Mouse (Mus musculus): ENCODE measurements around the gene Zfc3h1.
A peak's percentile ranks its signal among the peaks of the same experiment; 100 is the strongest.

Zfc3h1 gene

DNA sequence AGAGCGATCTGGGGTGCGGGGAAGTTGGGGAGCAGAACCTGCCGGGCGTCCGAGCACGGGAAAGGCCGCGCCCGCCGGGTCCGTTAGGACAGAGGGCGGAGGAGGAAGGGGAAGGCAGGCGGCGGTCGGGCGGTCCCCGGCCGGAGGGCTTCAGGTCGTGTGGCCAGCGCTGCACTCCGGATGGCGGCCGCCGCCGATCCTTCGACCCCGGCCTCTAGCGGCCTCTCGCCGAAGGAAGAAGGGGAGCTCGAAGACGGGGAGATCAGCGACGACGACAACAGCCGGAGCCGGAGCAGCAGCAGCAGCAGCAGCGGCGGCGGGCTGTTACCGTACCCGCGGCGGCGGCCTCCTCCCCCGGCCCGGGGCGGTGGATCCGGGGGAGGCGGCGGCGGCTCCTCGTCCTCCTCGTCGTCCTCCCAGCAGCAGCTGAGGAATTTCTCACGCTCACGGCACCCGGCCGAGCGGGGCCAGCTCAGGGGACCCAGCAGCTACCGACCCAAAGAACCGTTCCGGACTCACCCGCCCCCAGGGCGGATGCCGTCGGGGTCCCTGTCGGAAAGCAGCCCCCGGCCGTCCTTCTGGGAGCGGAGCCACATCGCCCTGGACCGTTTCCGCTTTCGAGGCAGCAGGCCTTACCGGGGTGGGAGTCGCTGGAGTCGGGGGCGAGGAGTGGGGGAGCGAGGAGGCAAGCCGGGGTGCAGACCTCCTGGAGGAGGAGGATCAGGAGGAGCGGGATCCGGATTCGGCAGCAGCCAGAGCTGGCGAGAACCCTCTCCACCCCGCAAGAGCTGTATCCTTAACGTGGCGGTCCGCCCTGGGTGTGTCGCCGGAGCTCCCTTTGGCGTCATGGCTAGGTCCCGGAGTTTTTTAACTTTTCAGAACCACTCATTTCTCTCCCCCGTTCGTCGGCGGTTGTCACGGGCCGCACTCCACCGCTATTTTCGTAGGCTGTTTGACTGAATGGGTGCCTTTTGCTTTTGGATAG, 551 bp downstream of the Zfc3h1 start:
- peak; percentile 56 for DNase-seq

DNA sequence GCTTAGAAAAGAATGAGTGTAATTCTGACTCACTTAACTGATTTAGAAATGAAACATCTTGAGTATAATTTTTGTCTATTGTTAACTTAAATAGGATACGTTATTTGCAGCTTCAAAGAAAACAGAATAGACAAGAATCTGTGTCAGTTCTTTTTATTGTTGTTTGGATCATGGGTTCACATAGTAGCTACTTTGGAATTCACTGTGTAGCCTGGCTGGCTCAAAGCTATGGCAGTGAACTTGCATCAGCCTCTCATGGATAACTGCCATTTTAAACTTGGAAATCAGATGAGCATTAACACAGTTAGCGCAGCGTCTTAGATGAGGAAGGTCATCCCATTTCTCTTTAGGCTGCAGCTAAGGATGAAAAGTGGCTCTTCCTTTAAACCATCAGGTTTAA, 3.1 kb downstream of the Zfc3h1 start:
- DNase-seq = no peak

DNA sequence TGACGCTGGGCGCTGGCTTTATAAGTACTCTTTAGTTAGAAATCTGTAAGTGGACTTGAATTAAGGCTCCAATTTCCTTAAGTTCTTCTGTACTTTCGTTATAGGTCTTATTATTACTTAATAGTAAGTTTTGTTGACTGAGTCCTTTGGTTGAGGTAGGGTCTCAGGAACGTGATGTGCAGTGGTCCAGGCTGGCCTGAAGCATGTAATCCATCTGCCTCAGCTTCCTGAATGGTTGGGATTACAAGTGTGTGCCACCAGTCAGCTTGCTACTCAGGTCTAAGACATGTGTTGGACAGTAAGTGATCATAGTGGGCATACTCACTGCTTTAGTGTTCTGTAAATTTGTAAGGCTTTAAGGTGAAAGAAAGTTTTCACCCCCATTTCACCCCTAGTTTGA, 6.3 kb downstream of the Zfc3h1 start:
- DNase-seq = no peak

DNA sequence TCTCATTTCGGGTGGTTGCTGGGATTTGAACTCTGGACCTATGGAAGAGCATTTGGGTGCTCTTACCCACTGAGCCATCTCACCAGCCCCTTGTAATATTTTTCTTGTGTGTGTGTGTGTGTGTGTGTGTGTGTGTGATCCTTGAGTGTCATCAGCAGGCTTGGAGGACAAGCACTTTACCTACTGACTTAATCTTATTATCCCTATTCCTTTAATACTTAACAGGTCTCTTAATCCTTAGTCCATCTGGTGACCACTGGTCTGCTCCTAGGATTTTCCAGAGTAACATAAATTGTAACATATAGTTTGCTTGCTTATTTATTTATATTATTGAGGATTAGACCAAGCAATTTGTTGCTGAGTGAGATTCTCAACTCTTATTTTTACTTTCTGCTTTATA, 7.1 kb downstream of the Zfc3h1 start:
- DNase-seq = no peak

DNA sequence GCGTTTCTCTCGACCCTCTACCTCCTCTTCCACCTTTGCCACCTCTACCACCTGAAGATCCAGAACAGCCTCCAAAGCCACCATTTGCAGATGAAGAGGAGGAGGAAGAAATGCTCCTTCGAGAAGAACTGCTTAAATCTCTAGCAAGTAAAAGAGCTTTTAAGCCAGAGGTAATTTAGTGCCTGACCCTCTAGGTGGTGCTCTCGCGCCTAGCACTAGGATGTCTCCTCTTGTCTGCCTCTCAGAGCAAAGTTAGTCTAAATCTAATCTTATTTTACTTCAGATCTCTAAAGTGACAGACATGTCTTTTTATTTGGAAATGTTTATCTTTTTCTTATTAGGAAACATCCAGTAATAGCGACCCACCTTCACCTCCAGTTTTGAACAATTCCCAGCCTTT, 21.6 kb downstream of the Zfc3h1 start:
- peak; percentile 33 for DNase-seq

DNA sequence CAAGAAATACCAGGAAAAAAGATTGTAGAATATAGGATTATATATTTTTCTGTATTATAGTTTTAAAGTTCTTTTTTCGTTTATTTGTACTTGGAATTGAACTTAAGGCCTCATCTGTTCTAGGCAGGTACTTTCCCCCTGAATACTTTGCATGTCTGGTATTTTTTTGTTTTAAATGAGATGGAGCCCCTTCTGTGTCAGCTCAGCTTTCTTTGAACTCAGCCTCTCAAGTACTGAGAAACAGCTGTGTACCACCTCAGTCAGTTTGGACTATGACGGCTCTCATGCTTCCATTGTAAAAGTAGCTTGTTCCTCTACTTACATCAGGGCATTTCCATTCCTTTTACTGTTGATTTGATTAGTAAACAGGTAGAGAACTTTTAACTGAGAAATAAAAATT, 28.7 kb downstream of the Zfc3h1 start:
- no peak for DNase-seq

DNA sequence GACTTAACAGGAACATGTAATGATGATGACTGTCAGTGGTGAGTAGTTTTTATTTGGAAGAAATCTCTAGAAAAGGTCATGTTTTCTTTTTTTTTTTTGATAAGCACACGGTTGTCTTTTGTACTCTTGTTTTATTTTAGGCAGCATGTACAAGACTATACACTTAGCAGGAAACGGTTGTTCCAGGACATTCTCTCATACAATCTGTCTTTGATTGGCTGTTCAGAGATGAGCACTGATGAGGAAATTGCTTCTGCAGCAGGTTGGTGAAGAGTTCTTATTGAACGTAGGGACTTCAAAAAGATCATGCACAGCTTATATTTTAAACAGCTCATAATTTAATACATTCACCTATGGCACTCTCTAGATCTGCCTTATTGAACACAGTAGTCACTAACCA, 29.3 kb downstream of the Zfc3h1 start:
- no peak for DNase-seq

DNA sequence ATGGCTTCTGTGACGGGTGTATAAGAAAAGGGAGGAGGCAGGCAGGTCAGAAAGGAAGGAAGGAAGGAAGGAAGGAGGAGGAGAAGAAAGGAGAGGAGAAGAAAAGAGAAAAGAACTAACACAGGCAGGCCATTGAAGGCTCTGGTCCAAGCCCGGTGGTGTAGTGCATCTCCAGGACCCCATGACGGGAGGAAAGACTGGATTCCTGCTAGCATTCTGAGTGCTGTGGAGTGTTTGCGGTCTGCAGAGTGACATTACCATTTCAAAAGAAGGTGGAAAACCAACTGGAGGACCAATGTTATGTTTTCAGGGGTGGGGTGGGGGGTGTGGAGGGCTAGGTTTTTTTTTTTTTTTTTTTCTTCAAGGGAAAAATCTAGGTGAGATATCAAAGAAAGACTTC, 37.2 kb downstream of the Zfc3h1 start:
- DNase-seq = no peak

DNA sequence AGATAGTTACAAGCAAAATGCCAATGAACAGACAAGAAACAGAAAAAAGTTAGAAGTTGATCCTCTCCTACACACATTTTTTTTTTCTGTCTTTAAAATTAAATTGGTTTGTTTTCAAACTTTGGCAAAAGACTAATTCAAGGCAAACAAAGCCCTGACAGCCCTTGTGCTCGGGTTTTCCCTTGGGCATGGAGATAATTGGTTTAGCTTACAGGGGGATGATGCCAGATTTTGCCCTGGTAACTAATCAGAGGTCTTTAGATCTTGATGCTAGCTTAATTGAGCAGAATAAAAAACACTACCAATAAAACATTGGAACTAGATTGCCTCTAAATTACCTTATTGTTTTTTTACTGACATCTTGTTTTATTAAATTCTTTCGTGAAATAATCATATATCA, 40.6 kb downstream of the Zfc3h1 start:
- DNase-seq = no peak

DNA sequence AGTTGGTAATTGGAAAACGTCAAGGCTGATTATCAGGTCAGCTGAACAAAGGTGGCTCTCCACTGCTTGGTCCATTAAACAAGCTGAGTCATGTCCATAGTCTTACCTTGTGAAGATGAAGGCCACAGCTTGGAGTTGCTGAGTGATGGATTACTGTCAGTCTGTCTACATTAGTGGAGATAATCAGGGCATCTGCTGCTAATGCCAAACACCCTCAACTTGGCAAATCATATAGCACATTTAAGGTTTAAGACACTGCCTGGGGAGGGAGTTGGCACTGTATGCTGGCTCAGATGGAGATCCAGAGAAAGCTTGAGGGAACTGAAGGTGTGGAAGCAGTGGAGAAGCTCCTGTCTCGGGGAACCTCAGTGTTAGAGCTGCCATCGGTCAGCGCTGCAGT, 52.5 kb downstream of the Zfc3h1 start:
- DNase-seq = no peak

DNA sequence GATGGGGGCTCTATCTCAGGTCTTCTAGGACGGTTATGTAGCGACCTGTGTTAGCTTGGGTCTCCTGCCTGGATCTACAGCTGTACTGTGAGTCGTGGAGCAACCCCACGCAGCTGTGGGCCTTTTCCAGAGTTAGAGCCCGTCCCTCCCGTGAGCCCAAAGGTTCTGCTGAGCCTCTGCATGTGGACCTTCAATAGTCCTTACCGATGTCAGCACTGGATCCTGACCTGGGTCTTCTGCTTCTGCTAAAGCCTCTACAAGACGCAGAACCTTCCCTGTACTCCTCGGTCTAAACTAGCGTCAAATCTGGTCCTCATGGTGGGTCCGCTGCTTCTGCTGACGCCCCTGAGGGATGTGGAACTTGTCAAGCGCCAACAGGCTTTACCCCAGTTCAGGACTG, 63.9 kb downstream of the Zfc3h1 start:
- no peak for DNase-seq

DNA sequence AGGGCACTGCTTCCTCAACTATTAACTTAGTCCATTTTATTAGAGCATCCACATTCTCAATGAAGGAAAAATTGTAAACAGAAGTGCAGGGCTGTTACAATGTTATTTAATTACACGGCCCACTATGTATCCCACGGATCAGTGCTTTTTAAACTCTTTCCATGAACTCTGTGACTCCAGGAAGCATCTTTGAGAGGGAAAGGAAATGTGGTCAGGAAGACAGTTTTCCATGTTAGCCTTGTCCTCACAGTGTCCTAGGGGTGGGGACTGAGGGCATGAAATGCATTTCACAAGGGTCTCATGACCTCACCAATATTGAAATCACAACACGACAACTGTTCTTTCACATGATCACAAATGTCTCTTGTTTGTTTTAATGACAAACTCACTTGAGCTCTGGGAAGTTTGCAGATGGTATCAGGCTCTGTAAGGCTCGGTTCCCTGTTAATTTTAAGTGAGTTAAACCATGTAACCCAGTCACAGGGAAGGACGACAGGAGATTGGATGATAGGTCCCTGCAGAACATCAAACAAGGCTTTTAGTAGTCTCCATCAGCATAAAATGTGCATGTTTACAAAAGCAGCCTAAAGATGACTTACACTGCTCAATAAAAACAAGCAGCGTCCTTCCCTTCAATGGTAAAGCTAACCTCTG, 72.7 kb downstream of the Zfc3h1 start:
- DNase-seq = no peak

DNA sequence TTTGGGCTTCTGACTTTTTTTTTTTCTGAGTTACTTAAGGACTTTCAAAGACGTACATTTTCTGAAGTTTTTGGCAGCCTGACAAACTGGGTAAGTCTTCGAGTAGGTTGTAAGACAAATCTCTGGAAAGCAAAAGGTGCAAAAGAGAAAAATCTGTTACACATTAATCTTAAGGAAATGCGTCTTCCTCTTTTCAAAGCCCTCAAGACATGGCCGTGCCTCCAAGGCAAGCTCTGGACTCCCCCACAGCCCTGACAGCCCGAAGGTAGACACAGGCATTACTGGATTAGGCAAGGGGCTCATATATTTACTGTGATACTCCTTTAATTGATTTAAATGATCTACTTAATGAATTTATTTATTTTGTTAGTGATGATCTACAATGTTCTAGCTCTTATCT, 77.9 kb downstream of the Zfc3h1 start:
- no peak for DNase-seq

DNA sequence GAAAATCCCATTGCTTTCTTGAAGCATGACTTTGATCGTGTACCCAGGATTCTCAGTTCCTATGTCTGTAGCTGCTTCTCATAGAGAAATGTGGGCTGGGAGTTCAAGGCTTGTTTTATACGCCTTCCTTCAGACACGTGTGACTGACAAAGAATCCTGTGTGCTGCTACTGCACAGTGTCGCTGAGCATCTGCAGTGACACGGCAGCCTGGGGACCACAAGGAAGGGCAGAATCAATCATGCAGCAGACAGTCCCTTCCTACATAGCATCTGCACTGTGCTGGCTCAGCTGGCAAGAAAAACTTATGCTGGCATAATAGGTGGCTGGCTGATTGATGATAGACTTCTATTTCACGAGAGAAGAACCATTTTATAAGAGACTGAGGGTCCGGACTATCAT, 80.3 kb downstream of the Zfc3h1 start:
- no peak for DNase-seq

DNA sequence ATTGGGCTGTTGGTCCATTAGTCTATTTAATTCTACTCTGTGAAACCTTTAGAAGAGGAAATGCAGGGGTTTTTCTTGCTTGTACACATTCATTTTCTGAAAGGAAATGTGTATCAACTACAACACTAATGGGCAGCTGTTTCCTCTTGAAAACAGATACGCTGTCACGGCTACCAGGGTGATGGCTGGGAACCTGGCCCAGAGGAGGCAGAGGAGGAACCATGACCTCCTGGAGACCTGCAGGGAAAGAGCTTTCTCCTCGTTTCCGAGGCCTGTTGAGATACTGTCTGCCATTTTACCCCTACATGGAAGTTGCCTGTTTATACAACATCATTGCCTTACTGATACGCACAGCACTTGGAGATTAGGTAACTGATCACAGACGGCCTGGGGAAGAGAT, 81.0 kb downstream of the Zfc3h1 start:
- DNase-seq = no peak

DNA sequence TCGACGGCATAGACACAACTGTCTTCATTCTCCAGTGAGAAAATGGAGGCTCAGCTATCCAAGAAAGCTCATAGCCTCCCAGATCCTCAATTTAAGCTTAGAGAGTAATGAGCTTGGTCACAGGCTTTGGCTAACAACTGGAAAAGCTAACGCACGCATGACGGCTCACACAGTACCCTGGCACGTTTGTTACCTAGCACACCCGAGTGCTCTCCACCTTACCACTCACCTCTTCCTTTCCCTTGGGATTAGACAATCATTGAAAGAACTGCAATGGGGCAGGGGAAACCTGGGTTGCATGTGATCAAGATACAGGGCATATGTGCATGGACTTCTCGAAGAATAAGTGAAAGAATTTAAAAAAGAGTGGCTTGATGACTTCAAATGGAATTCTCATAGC, 83.2 kb downstream of the Zfc3h1 start:
- DNase-seq = no peak

DNA sequence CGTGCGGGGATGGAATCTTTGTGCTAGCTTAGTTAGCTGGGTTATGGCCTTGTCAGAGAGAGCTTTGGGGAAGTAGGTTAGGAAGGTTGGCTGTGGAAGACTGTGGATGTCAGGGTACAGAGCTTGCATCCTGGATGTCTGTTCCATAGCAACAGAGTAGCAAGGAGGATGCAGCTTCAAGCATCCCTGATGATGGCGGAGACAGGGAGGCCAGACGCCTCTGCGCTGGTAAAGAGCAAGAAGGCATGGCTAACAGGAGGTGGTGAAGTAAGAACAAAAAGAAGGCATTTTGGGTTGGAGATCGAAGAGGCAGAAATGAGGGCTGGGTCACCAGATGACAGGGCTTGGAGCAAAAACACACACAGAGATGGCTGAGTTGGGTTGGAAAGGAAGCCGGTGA, 83.9 kb downstream of the Zfc3h1 start:
- DNase-seq = no peak

DNA sequence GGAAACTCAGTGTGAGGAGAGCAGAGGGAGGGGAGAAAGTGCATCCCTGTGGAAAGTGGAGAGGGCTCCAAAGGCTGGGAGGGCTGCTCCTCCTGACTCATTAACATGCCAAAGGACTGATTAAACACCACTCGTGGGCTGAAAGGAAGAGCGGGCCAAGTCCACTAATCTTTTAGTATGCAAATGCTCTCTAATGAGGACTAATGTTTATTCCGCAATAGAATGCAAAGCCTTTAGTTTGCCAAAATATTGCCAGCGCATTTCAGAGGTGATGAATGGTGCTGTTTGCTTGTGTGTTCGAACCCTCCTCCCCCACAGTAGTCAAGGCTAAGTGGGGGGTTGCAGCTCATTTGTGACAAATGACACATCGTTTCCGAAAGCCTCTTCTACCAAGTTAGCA, 84.3 kb downstream of the Zfc3h1 start:
- no peak for DNase-seq

DNA sequence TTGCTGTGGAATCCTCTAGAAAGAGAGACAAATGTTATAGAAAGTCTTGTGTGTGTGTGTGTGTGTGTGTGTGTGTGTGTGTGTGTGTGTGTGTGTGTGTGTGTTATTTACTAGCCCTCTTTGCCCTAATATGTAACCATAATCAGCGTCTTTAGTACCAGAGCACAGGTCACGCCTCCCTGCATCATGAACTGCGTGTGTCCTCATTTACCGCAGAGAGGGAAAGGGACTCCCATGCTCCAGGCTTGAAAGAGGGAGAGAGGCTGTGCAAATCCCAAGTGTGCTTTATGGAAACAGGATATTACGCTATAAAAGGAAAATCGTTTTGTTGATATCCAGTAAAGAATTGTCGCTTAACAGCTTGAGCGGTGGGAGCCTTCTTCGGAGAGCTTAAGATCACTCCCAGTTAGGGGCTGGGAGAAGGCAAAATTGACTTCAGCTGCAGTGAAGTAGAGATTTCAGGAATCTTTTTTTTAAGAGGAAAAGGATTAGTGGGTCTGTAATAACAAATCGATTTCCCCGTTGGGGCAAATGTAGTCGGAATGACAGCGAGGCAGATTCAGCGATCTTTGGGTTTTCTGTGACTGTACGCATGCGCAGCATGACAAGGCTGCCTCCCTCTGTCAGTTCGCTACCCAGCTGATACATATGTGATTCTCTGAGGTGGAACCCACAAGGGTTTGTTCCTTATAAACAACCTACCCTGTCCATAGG, 86.0 kb downstream of the Zfc3h1 start:
- DNase-seq = no peak

DNA sequence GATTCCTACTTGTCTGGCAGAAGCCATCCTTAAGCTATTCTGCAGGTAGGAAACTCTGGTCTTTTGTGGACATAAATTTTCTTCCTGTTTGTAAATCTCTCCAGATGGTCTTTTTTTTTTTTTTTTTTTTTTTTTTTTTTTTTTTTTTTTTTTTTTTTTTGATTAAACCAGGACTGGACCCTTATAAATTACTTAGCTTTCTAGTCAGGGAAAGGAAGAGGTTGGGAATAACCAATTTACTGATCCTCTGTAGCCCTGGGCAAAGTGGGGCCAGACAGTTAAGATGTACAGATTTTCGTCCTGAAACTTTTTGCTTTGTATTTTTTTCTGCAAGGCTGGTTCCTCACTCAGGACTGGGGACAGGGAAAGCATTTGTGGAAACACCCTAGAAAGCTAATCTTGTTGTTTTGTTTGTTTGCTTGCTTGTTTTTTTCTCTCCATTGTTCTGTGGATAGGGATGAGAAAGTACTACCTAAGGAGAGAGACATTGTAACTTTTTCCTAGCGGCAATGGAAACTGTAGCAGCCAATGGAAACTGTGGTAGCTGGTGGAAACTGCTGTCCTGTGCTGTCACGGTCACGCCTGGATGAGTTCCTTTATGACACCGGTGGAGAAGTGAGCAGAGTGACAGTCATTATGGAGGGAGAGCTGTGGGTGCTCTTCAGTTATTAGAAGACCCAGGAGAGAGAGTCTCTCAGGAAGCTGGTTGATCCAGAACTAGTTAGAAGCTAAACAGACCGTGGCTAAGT, 88.6 kb downstream of the Zfc3h1 start:
- DNase-seq = no peak

DNA sequence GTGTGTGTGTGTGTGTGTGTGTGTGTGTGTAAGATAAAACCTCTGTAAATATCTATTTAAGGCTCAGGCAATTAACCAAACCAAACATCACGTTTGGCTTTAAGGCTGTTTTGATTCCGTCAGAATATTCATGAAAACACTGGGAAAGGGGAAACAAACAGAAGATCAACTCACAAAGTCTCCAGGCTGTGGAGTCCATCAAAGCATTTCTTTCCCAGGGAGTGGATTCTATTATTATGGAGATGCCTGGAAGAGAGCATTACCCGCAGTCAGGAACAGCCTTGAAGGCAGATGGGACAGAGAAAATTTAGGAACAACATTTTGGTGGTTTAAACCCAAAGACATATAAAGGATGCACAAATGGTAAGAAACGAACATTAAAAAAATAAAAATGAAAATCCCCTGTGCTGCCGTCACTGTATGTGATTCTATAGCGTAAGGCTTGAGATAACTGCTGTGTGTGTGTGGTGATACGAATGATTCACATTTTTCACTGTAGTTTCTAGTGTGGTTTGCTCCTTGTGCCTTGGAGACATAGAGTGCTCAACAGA, 90.3 kb downstream of the Zfc3h1 start:
- no peak for DNase-seq

DNA sequence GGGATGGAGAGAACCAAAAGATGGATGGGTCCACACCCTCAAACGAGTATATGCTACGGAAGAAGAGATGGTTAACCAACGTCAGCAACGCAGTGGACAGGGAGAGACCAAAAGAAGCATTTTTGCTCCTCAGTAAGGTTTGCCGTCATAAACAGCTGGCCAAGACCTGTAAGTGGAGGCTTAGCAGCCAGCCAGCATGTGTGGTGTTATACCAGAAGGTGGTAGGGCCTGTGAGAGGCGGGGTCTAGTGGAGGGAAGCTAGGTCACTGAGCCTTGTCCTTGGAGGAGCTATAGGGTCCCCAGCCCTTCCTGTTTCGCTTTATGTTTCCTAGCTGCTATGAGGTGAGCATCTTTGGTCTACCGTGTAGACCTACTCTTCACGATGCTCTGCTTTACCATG, 91.7 kb downstream of the Zfc3h1 start:
- DNase-seq = no peak
